Mouse (Mus musculus) MEL (cell line): ENCODE measurements around the gene 1700011M02Rik. TPM values are rescaled to one million over a fixed set of nuclear protein-coding genes. Genes with fewer than 3 reads are reported as not detected.

Experiments
- DNase-seq: peaks from one replicate; pipeline ENCODE4 v3.0.0; 2011; ENCODE audit warnings: low read depth, low spot score
- H3K27ac ChIP-seq: 2 replicates; pipeline ENCODE4 v1.5.1; 2012; ENCODE audit warnings: low read depth, mild to moderate bottlenecking, control low read depth, low read length, moderate library complexity; ENCODE audit not compliant: control insufficient read depth
- H3K27me3 ChIP-seq, 2 experiments: fragments of 150-350 bp in 1 of 2; sonication (generic) in 1 of 2; 2 replicates each; pipeline ENCODE4 v1.6.1; 2012; ENCODE audit warnings: low read length in 2 of 2, mild to moderate bottlenecking in 2 of 2, improper control_type of control experiment in 1 of 2, moderate library complexity in 1 of 2; ENCODE audit not compliant: insufficient read depth in 2 of 2, control insufficient read depth in 1 of 2
- H3K36me3 ChIP-seq, 2 experiments: 2 replicates each; pipeline ENCODE4 v1.6.1; 2012 to 2014; ENCODE audit warnings: low read length in 2 of 2, improper control_type of control experiment in 1 of 2, inconsistent platforms in 1 of 2, mild to moderate bottlenecking in 1 of 2; ENCODE audit not compliant: insufficient read depth in 2 of 2, control insufficient read depth in 1 of 2
- H3K4me1 ChIP-seq, 2 experiments: fragments of 150-350 bp in 1 of 2; sonication (generic) in 1 of 2; 2 replicates each; pipeline ENCODE4 v1.6.1; 2012; ENCODE audit warnings: low read length in 2 of 2, improper control_type of control experiment in 1 of 2, mild to moderate bottlenecking in 1 of 2; ENCODE audit not compliant: insufficient read depth in 2 of 2, control insufficient read depth in 1 of 2
- H3K4me3 ChIP-seq, 2 experiments: fragments of 150-350 bp in 1 of 2; sonication (generic) in 1 of 2; 2 replicates each; pipeline ENCODE4 v1.5.1; 2012; ENCODE audit warnings: low read depth in 2 of 2, low read length in 2 of 2, mild to moderate bottlenecking in 2 of 2, moderate library complexity in 2 of 2, control low read depth in 1 of 2, improper control_type of control experiment in 1 of 2; ENCODE audit not compliant: control insufficient read depth in 1 of 2, insufficient read depth in 1 of 2
- H3K79me2 ChIP-seq: 2 replicates; pipeline ENCODE4 v1.6.1; 2012; ENCODE audit warnings: mild to moderate bottlenecking, low read length, moderate library complexity; ENCODE audit not compliant: control insufficient read depth, poor library complexity, insufficient read depth
- H3K9ac ChIP-seq: 2 replicates; pipeline ENCODE4 v1.6.1; 2012; ENCODE audit warnings: low read depth, mild to moderate bottlenecking, control low read depth, low read length, moderate library complexity; ENCODE audit not compliant: control insufficient read depth, poor library complexity, severe bottlenecking
- H3K9me3 ChIP-seq: fragments of 150-350 bp; sonication (generic); replicated peaks from 2 replicates; pipeline ENCODE4 v1.6.1; 2012; ENCODE audit warnings: mild to moderate bottlenecking, low read length, improper control_type of control experiment, moderate library complexity; ENCODE audit not compliant: insufficient read depth
- HCFC1 ChIP-seq: IDR thresholded peaks from 2 replicates; pipeline ENCODE4 v1.6.1; 2012; ENCODE audit warnings: low read depth, mild to moderate bottlenecking, inconsistent platforms, low read length, improper control_type of control experiment, moderate library complexity
- MAX ChIP-seq: IDR thresholded peaks from 2 replicates; pipeline ENCODE4 v1.6.1; 2011; ENCODE audit warnings: low read length, improper control_type of control experiment
- NRF1 ChIP-seq: IDR thresholded peaks from 2 replicates; pipeline ENCODE4 v1.6.1; 2014; ENCODE audit warnings: low read depth, mild to moderate bottlenecking, inconsistent platforms, low read length, improper control_type of control experiment, moderate library complexity; ENCODE audit not compliant: poor library complexity, insufficient read depth, severe bottlenecking
- SIN3A ChIP-seq: IDR thresholded peaks from 2 replicates; pipeline ENCODE4 v1.6.1; 2012; ENCODE audit warnings: low read length, improper control_type of control experiment, inconsistent platforms
- polyA plus RNA-seq, 2 experiments: library from polyadenylated mRNA; stranded (reverse) in 1 of 2; unstranded in 1 of 2; fragments of >175 nt in 1 of 2; fragments of >200 nt in 1 of 2; gene quantifications; 2 replicates each; pipeline versions ENCODE4 v1.2.1 to v1.2.4; 2012; ENCODE audit warnings: low replicate concordance in 2 of 2, low read depth in 1 of 2; ENCODE audit not compliant: insufficient read length in 2 of 2, insufficient read depth in 1 of 2, missing spikeins in 1 of 2
- total RNA-seq: library from RNA; depleted of rRNA; stranded (reverse); fragments of 300-350 nt; gene quantifications from 2 replicates; pipeline ENCODE4 v1.2.3, GENCODE M21; 2012; rRNA removed

1700011M02Rik gene
- total and polyA plus RNA-seq, 3 experiments = not detected

- H3K4me3 ChIP-seq = no peak overlapping the region
- no peak overlapping the region for H3K27ac ChIP-seq
- no peaks in the 10 kb centered on the region for H3K36me3 ChIP-seq
- H3K79me2 ChIP-seq = no peaks in the 10 kb centered on the region
- DNase-seq = no peak
- no peaks in the 10 kb centered on the region for H3K4me1 ChIP-seq
- H3K9ac ChIP-seq = no peak overlapping the region
- no peaks in the 10 kb centered on the region for H3K9me3 ChIP-seq
- H3K27me3 ChIP-seq = no peaks in the 10 kb centered on the region
- TF ChIP-seq NRF1 = no peak
- no peak for TF ChIP-seq HCFC1
- TF ChIP-seq SIN3A = no peak
- TF ChIP-seq MAX = no peak
These were observed 50.2 kb downstream of the 1700011M02Rik start for GRCm38 (mm10) chrX:102958917-102959316.

Other genes with a start within 250 kb of the 1700011M02Rik start
- not detected in 2 replicates for gene Gm3880, start 221.9 kb upstream of the 1700011M02Rik start, total RNA-seq
- not detected for gene Gm3880, start 221.9 kb upstream of the 1700011M02Rik start, polyA plus RNA-seq
- not detected in 2 replicates for gene Gm9112, start 201.3 kb upstream of the 1700011M02Rik start, total RNA-seq
- gene Gm9112, start 201.3 kb upstream of the 1700011M02Rik start, polyA plus RNA-seq = not detected
- not detected in 2 replicates for gene Dmrtc1b, start 201.0 kb upstream of the 1700011M02Rik start, total RNA-seq
- not detected for gene Dmrtc1b, start 201.0 kb upstream of the 1700011M02Rik start, polyA plus RNA-seq
- gene Dmrtc1c1, start 105.9 kb upstream of the 1700011M02Rik start, total RNA-seq = not detected in 2 replicates
- not detected for gene Dmrtc1c1, start 105.9 kb upstream of the 1700011M02Rik start, polyA plus RNA-seq
- not detected in 2 replicates for gene Dmrtc1c2, start 54.3 kb upstream of the 1700011M02Rik start, total RNA-seq
- gene Dmrtc1c2, start 54.3 kb upstream of the 1700011M02Rik start, polyA plus RNA-seq = not detected
- not detected in 2 replicates for gene 1700031F05Rik, start 40.9 kb upstream of the 1700011M02Rik start, total RNA-seq
- not detected for gene 1700031F05Rik, start 40.9 kb upstream of the 1700011M02Rik start, polyA plus RNA-seq
- not detected in 2 replicates for gene Dmrtc1a, start 218 bp upstream of the 1700011M02Rik start, total RNA-seq
- gene Dmrtc1a, start 218 bp upstream of the 1700011M02Rik start, polyA plus RNA-seq = not detected
- gene 1700018G05Rik, start 19.5 kb downstream of the 1700011M02Rik start, total RNA-seq = not detected in 2 replicates
- gene 1700018G05Rik, start 19.5 kb downstream of the 1700011M02Rik start, polyA plus RNA-seq = not detected